Mouse (Mus musculus) ES-E14 (cell line): Measurements from ENCODE around the gene Ddx23. TPM values are rescaled to one million over a fixed set of nuclear protein-coding genes. Genes with fewer than 3 reads are reported as not detected.

Experiments used
- DNase-seq: peaks from one replicate; pipeline ENCODE4 v3.0.0-alpha.2; 2013; ENCODE audit warnings: low read depth, low spot score
- H3K27ac ChIP-seq: 2 replicates; pipeline ENCODE4 v1.5.1; 2012; ENCODE audit warnings: low read depth, mild to moderate bottlenecking, low read length, moderate library complexity, mixed read lengths; ENCODE audit not compliant: poor library complexity, insufficient read depth, severe bottlenecking
- H3K36me3 ChIP-seq: 2 replicates; pipeline ENCODE4 v1.6.1; 2012; ENCODE audit warnings: mild to moderate bottlenecking, low read length, moderate library complexity, mixed read lengths; ENCODE audit not compliant: control insufficient read depth, poor library complexity, insufficient read depth, severe bottlenecking
- H3K4me1 ChIP-seq, 2 experiments: fragments of 150-350 bp in 1 of 2; sonication (generic) in 1 of 2; 2 replicates each; pipeline ENCODE4 v1.6.1; 2012; ENCODE audit warnings: low read length in 2 of 2, mild to moderate bottlenecking in 1 of 2, mixed read lengths in 1 of 2; ENCODE audit not compliant: control insufficient read depth in 2 of 2, insufficient read depth in 2 of 2, poor library complexity in 1 of 2
- H3K4me3 ChIP-seq, 2 experiments: fragments of 150-350 bp in 1 of 2; sonication (generic) in 1 of 2; 2 replicates each; pipeline ENCODE4 v1.5.1; 2012; ENCODE audit warnings: low read length in 2 of 2, low read depth in 1 of 2, mild to moderate bottlenecking in 1 of 2, mixed read lengths in 1 of 2; ENCODE audit not compliant: insufficient read depth in 1 of 2, poor library complexity in 1 of 2, severe bottlenecking in 1 of 2
- H3K9ac ChIP-seq: 2 replicates; pipeline ENCODE4 v1.6.1; 2012; ENCODE audit warnings: low read depth, mild to moderate bottlenecking, low read length, mixed read lengths; ENCODE audit not compliant: poor library complexity, insufficient read depth, severe bottlenecking
- H3K9me3 ChIP-seq: fragments of 150-350 bp; sonication (generic); 2 replicates; pipeline ENCODE4 v1.6.1; 2012; ENCODE audit warnings: low read depth, mild to moderate bottlenecking, low read length; ENCODE audit not compliant: control insufficient read depth, insufficient read depth
- CHD2 ChIP-seq: IDR thresholded peaks from 2 replicates; pipeline ENCODE4 v1.6.1; 2014; ENCODE audit warnings: mild to moderate bottlenecking, low read depth, low read length, inconsistent platforms
- HCFC1 ChIP-seq: IDR thresholded peaks from 2 replicates; pipeline ENCODE4 v1.6.1; 2012; ENCODE audit warnings: low read length, inconsistent platforms, borderline replicate concordance; ENCODE audit not compliant: insufficient read depth
- MAFK ChIP-seq: IDR thresholded peaks from 2 replicates; pipeline ENCODE4 v1.6.1; 2014; ENCODE audit warnings: mild to moderate bottlenecking, low read depth, low read length, inconsistent platforms; ENCODE audit not compliant: insufficient read depth
- ZC3H11A ChIP-seq: IDR thresholded peaks from 2 replicates; pipeline ENCODE4 v1.6.1; 2012; ENCODE audit warnings: low read depth, mild to moderate bottlenecking, inconsistent platforms, low read length, borderline replicate concordance
- ZNF384 ChIP-seq: IDR thresholded peaks from 2 replicates; pipeline ENCODE4 v1.6.1; 2012; ENCODE audit warnings: low read depth, low read length, inconsistent platforms
- in situ Hi-C, 2 experiments: fragments of 600-800 bp; cut with MboI; formaldehyde crosslinking; loops; one replicate each; pipeline ENCODE4 v1.15.1; 2025; ENCODE audit warnings: low sequenced_read_pairs in 2 of 2, inconsistent platforms in 1 of 2; ENCODE audit not compliant: unreplicated experiment in 2 of 2
- total RNA-seq: library from RNA; depleted of rRNA; stranded (reverse); fragments of 300-350 nt; gene quantifications from 2 replicates; pipeline ENCODE4 v1.2.3, GENCODE M21; 2012

Gene Ddx23
- total RNA-seq, 1 experiment: 147 TPM

DNA sequence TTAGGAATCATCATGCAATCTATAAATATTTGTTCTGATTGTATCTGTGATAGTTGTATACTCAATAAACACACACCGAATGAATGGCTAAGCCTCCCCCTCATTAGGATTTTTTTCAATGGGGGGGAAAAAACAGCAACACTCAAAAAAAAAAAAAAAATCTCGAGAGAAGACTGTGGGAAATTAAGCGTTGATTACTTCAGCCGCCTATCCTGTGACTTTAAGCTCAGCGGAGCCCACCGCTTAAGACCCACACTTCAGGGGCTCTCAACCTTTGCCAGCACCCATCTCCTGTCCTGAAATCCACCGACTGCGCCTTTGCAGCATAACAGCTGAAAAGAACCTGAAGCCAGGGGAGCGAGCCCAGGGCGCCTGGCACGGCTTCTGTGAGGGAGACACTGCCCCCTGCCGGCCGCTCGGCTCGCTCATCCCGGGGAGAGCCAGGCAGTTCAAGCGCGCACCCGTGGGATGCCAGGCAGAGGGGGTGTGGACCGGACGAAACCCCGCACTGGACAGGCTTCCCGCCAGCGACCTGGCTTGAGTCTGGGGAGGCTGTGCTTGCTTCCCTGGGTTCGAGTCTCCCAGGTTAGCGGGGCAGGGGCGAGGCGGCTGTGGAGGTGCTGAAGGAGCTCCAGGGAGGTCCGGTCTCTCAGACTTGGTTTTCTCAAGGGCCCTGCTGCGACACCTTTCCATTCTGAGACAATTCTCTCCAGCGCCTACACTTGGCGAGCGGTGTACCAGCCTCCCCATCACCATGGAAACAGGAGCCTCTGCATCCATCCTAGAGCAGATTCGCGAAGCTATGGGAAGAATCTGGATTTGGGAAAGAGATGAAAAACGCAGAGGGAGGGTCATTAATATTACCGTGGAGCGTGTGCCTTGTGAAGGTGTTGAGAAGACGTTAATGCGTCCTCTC, 36.8 kb upstream of the Ddx23 start:
- peak; percentile 79 for DNase-seq
- peaks cover 0 to 6% of the 10 kb centered on the region in 2 experiments; a peak in 1 of 4 replicates for H3K4me1 ChIP-seq
- in situ Hi-C loops: no loop called here
- no peaks in the 10 kb centered on the region for H3K36me3 ChIP-seq
- peak overlapping the region; percentile 39; the same call in 1 of the 2 replicates for H3K9ac ChIP-seq
- peak overlapping the region; percentile 57 to 59 for H3K4me3 ChIP-seq
- no peak overlapping the region for H3K27ac ChIP-seq
- no peaks in the 10 kb centered on the region for H3K9me3 ChIP-seq
- TF ChIP-seq HCFC1: peak; percentile 65; the same call in 1 of the 2 replicates
- no peak for TF ChIP-seq MAFK
- peak; percentile 81 for TF ChIP-seq ZNF384
- no peak for TF ChIP-seq CHD2
- 0 out of 2 replicates have a peak, but pooled peaks have one; percentile 3 for TF ChIP-seq ZC3H11A

- H3K9me3 ChIP-seq: no peaks in the 10 kb centered on the region
- H3K4me3 ChIP-seq: peak overlapping the region; percentile 41 to 48; a peak in 3 of 4 replicates
- TF ChIP-seq ZNF384 (no peak), HCFC1 (no peak), ZC3H11A (no peak), CHD2 (no peak), MAFK (no peak)
- no peaks in the 10 kb centered on the region for H3K36me3 ChIP-seq
- peak overlapping the region; percentile 50; the same call in 1 of the 2 replicates for H3K9ac ChIP-seq
- peak; percentile 41 for DNase-seq
- peaks cover 0 to 12% of the 10 kb centered on the region in 2 experiments; a peak in 2 of 4 replicates for H3K4me1 ChIP-seq
- H3K27ac ChIP-seq: no peak overlapping the region
- in situ Hi-C loops: no loop called here
These were observed 33.5 kb upstream of the Ddx23 start for GRCm38 (mm10) chr15:98696216-98696615.

GRCm38 (mm10) chr15:98695726-98696125, 33.0 kb upstream of the Ddx23 start:
- peak overlapping the region; percentile 50; the same call in 1 of the 2 replicates for H3K9ac ChIP-seq
- no peak overlapping the region for H3K27ac ChIP-seq
- in situ Hi-C loops: no loop called here

GRCm38 (mm10) chr15:98692171-98692715, 29.5 kb upstream of the Ddx23 start:
- no peak for DNase-seq
- Histone ChIP-seq H3K36me3 (no peaks in the 10 kb centered on the region), H3K9me3 (no peaks in the 10 kb centered on the region), H3K9ac (no peak overlapping the region), H3K4me3 (no peak overlapping the region), H3K27ac (no peak overlapping the region), H3K4me1 (peaks cover 0 to 12% of the 10 kb centered on the region in 2 experiments; a peak in 2 of 4 replicates)
- TF ChIP-seq CHD2 (no peak), ZC3H11A (no peak), HCFC1 (no peak), MAFK (no peak), ZNF384 (no peak)
- in situ Hi-C loops: no loop called here

More at GRCm38 (mm10) chr15:98695726-98696125, 33.0 kb upstream of the Ddx23 start:
- TF ChIP-seq ZNF384 (no peak), MAFK (no peak), CHD2 (no peak), HCFC1 (no peak), ZC3H11A (no peak)
- Histone ChIP-seq H3K4me3 (peak overlapping the region; percentile 41 to 48; a peak in 3 of 4 replicates), H3K36me3 (no peaks in the 10 kb centered on the region), H3K4me1 (peaks cover 0 to 12% of the 10 kb centered on the region in 2 experiments; a peak in 2 of 4 replicates), H3K9me3 (no peaks in the 10 kb centered on the region)
- no peak for DNase-seq
